Mouse (Mus musculus): ENCODE results near the gene Bach2. TPM values are rescaled to one million over a fixed set of nuclear protein-coding genes. Genes with fewer than 3 reads are reported as not detected.

The Bach2 gene
- polyA plus RNA-seq, 1 experiment from 2014 or later, result 8.2 TPM

- 70% methylated on average over 3 of the region's 3 CpGs for WGBS
- Histone ChIP-seq H3K4me2 (ENCODE audit: low read length) (no peak overlapping the region), H3K9ac (ENCODE audit: low read length) (no peak overlapping the region), H3K36me3 (ENCODE audit: control insufficient read depth, insufficient read depth, low read length) (no peaks in the 10 kb centered on the region), H3K27ac (replicated peaks in 1 of 2; ENCODE audit: control insufficient read depth in 1 of 2, insufficient read depth in 1 of 2, low read depth in 2 of 2, low read length in 2 of 2) (no peak overlapping the region), H3K4me1 (ENCODE audit: control insufficient read depth in 2 of 2, insufficient read depth in 2 of 2, low read length in 2 of 2) (peaks cover 0 to 6% of the 10 kb centered on the region in 2 experiments; a peak in 3 of 4 replicates), H3K27me3 (ENCODE audit: control insufficient read depth, insufficient read depth, low read length) (no peaks in the 10 kb centered on the region), H3K9me3 (ENCODE audit: control insufficient read depth, low read length) (no peaks in the 10 kb centered on the region), H3K4me3 (ENCODE audit: control insufficient read depth in 1 of 2, insufficient read depth in 1 of 2, low read depth in 1 of 2, low read length in 2 of 2) (no peak overlapping the region)
- no peak for ATAC-seq (ENCODE audit: insufficient number of reproducible peaks, insufficient read depth, low FRiP score, low read depth)
These were observed 21.6 kb upstream of the Bach2 start for GRCm38 (mm10) chr4:32217016-32217415.

GRCm38 (mm10) chr4:32217593-32217992 lies 21.0 kb upstream of the Bach2 start:
- Histone ChIP-seq H3K4me1 (ENCODE audit: control insufficient read depth in 2 of 2, insufficient read depth in 2 of 2, low read length in 2 of 2) (peaks cover 0 to 2% of the 10 kb centered on the region in 2 experiments; a peak in 3 of 4 replicates), H3K36me3 (ENCODE audit: control insufficient read depth, insufficient read depth, low read length) (no peaks in the 10 kb centered on the region), H3K9ac (ENCODE audit: low read length) (no peak overlapping the region), H3K9me3 (ENCODE audit: control insufficient read depth, low read length) (no peaks in the 10 kb centered on the region), H3K27me3 (ENCODE audit: control insufficient read depth, insufficient read depth, low read length) (no peaks in the 10 kb centered on the region; the same call in 1 of the 2 replicates), H3K27ac (replicated peaks in 1 of 2; ENCODE audit: control insufficient read depth in 1 of 2, insufficient read depth in 1 of 2, low read depth in 2 of 2, low read length in 2 of 2) (no peak overlapping the region), H3K4me3 (ENCODE audit: control insufficient read depth in 1 of 2, insufficient read depth in 1 of 2, low read depth in 1 of 2, low read length in 2 of 2) (no peak overlapping the region), H3K4me2 (ENCODE audit: low read length) (no peak overlapping the region)
- 91% methylated on average over 12 of the region's 12 CpGs for WGBS
- ATAC-seq (ENCODE audit: insufficient number of reproducible peaks, insufficient read depth, low FRiP score, low read depth), result no peak

- 81% methylated on average over 4 of the region's 4 CpGs for WGBS
- ATAC-seq (ENCODE audit: insufficient number of reproducible peaks, insufficient read depth, low FRiP score, low read depth), result no peak
These were observed 20.2 kb upstream of the Bach2 start for GRCm38 (mm10) chr4:32218371-32218770.

GRCm38 (mm10) chr4:32219428-32220128 lies 19.0 kb upstream of the Bach2 start:
- no peaks in the 10 kb centered on the region; the same call in 1 of the 2 replicates for H3K27me3 ChIP-seq (ENCODE audit: control insufficient read depth, insufficient read depth, low read length)
- H3K9me3 ChIP-seq (ENCODE audit: control insufficient read depth, low read length), result no peaks in the 10 kb centered on the region
- no peaks in the 10 kb centered on the region for H3K36me3 ChIP-seq (ENCODE audit: control insufficient read depth, insufficient read depth, low read length)
- no peak overlapping the region for H3K27ac ChIP-seq (replicated peaks in 1 of 2; ENCODE audit: control insufficient read depth in 1 of 2, insufficient read depth in 1 of 2, low read depth in 2 of 2, low read length in 2 of 2)
- H3K4me2 ChIP-seq (ENCODE audit: low read length), result no peak overlapping the region
- no peaks in the 10 kb centered on the region; a peak in 1 of 4 replicates for H3K4me1 ChIP-seq (ENCODE audit: control insufficient read depth in 2 of 2, insufficient read depth in 2 of 2, low read length in 2 of 2)
- no peak overlapping the region for H3K4me3 ChIP-seq (ENCODE audit: control insufficient read depth in 1 of 2, insufficient read depth in 1 of 2, low read depth in 1 of 2, low read length in 2 of 2)
- no peak for ATAC-seq (ENCODE audit: insufficient number of reproducible peaks, insufficient read depth, low FRiP score, low read depth)
- WGBS, result 84% methylated on average over 10 of the region's 10 CpGs
- H3K9ac ChIP-seq (ENCODE audit: low read length), result no peak overlapping the region

More at GRCm38 (mm10) chr4:32218371-32218770, 20.2 kb upstream of the Bach2 start:
- no peak overlapping the region for H3K9ac ChIP-seq (ENCODE audit: low read length)
- H3K9me3 ChIP-seq (ENCODE audit: control insufficient read depth, low read length), result no peaks in the 10 kb centered on the region
- H3K4me1 ChIP-seq (ENCODE audit: control insufficient read depth in 2 of 2, insufficient read depth in 2 of 2, low read length in 2 of 2), result no peaks in the 10 kb centered on the region; a peak in 1 of 4 replicates
- H3K4me3 ChIP-seq (ENCODE audit: control insufficient read depth in 1 of 2, insufficient read depth in 1 of 2, low read depth in 1 of 2, low read length in 2 of 2), result no peak overlapping the region
- no peaks in the 10 kb centered on the region for H3K36me3 ChIP-seq (ENCODE audit: control insufficient read depth, insufficient read depth, low read length)
- no peak overlapping the region for H3K27ac ChIP-seq (replicated peaks in 1 of 2; ENCODE audit: control insufficient read depth in 1 of 2, insufficient read depth in 1 of 2, low read depth in 2 of 2, low read length in 2 of 2)
- no peak overlapping the region for H3K4me2 ChIP-seq (ENCODE audit: low read length)
- H3K27me3 ChIP-seq (ENCODE audit: control insufficient read depth, insufficient read depth, low read length), result no peaks in the 10 kb centered on the region; the same call in 1 of the 2 replicates

- ATAC-seq (ENCODE audit: insufficient number of reproducible peaks, insufficient read depth, low FRiP score, low read depth), result no peak
- no peak overlapping the region for H3K4me3 ChIP-seq (ENCODE audit: control insufficient read depth in 1 of 2, insufficient read depth in 1 of 2, low read depth in 1 of 2, low read length in 2 of 2)
- no peaks in the 10 kb centered on the region for H3K9me3 ChIP-seq (ENCODE audit: control insufficient read depth, low read length)
- H3K27ac ChIP-seq (replicated peaks in 1 of 2; ENCODE audit: control insufficient read depth in 1 of 2, insufficient read depth in 1 of 2, low read depth in 2 of 2, low read length in 2 of 2), result no peak overlapping the region
- 81% methylated on average over 4 of the region's 4 CpGs for WGBS
- H3K27me3 ChIP-seq (ENCODE audit: control insufficient read depth, insufficient read depth, low read length), result no peaks in the 10 kb centered on the region; the same call in 1 of the 2 replicates
- no peaks in the 10 kb centered on the region; a peak in 1 of 4 replicates for H3K4me1 ChIP-seq (ENCODE audit: control insufficient read depth in 2 of 2, insufficient read depth in 2 of 2, low read length in 2 of 2)
- H3K36me3 ChIP-seq (ENCODE audit: control insufficient read depth, insufficient read depth, low read length), result no peaks in the 10 kb centered on the region
- no peak overlapping the region for H3K9ac ChIP-seq (ENCODE audit: low read length)
- H3K4me2 ChIP-seq (ENCODE audit: low read length), result no peak overlapping the region
These were observed 18.5 kb upstream of the Bach2 start for GRCm38 (mm10) chr4:32220129-32220491.

- no peak for ATAC-seq (ENCODE audit: insufficient number of reproducible peaks, insufficient read depth, low FRiP score, low read depth)
- Histone ChIP-seq H3K9ac (ENCODE audit: low read length) (no peak overlapping the region), H3K4me3 (ENCODE audit: control insufficient read depth in 1 of 2, insufficient read depth in 1 of 2, low read depth in 1 of 2, low read length in 2 of 2) (no peak overlapping the region), H3K27ac (replicated peaks in 1 of 2; ENCODE audit: control insufficient read depth in 1 of 2, insufficient read depth in 1 of 2, low read depth in 2 of 2, low read length in 2 of 2) (no peak overlapping the region), H3K9me3 (ENCODE audit: control insufficient read depth, low read length) (no peaks in the 10 kb centered on the region), H3K4me1 (ENCODE audit: control insufficient read depth in 2 of 2, insufficient read depth in 2 of 2, low read length in 2 of 2) (no peaks in the 10 kb centered on the region; a peak in 1 of 4 replicates), H3K27me3 (ENCODE audit: control insufficient read depth, insufficient read depth, low read length) (no peaks in the 10 kb centered on the region; the same call in 1 of the 2 replicates), H3K36me3 (ENCODE audit: control insufficient read depth, insufficient read depth, low read length) (no peaks in the 10 kb centered on the region), H3K4me2 (ENCODE audit: low read length) (no peak overlapping the region)
- WGBS, result 69% methylated on average over 6 of the region's 6 CpGs
These were observed 17.6 kb upstream of the Bach2 start for GRCm38 (mm10) chr4:32220961-32221360.

GRCm38 (mm10) chr4:32223563-32223962 lies 15.0 kb upstream of the Bach2 start:
- Histone ChIP-seq H3K36me3 (ENCODE audit: control insufficient read depth, insufficient read depth, low read length) (no peaks in the 10 kb centered on the region), H3K4me3 (ENCODE audit: control insufficient read depth in 1 of 2, insufficient read depth in 1 of 2, low read depth in 1 of 2, low read length in 2 of 2) (no peak overlapping the region), H3K9ac (ENCODE audit: low read length) (no peak overlapping the region), H3K27ac (replicated peaks in 1 of 2; ENCODE audit: control insufficient read depth in 1 of 2, insufficient read depth in 1 of 2, low read depth in 2 of 2, low read length in 2 of 2) (no peak overlapping the region), H3K4me1 (ENCODE audit: control insufficient read depth in 2 of 2, insufficient read depth in 2 of 2, low read length in 2 of 2) (peaks cover 3 to 8% of the 10 kb centered on the region in 2 experiments; a peak in 2 of 4 replicates), H3K9me3 (ENCODE audit: control insufficient read depth, low read length) (no peaks in the 10 kb centered on the region), H3K4me2 (ENCODE audit: low read length) (no peak overlapping the region), H3K27me3 (ENCODE audit: control insufficient read depth, insufficient read depth, low read length) (no peaks in the 10 kb centered on the region; the same call in 1 of the 2 replicates)
- no peak for ATAC-seq (ENCODE audit: insufficient number of reproducible peaks, insufficient read depth, low FRiP score, low read depth)
